Mouse (Mus musculus): ENCODE data around the gene Sarm1. TPM values are rescaled to one million over a fixed set of nuclear protein-coding genes. Genes with fewer than 3 reads are reported as not detected.

Sarm1 gene
- polyA plus RNA-seq, 1 experiment from 2014 or later = 2.2 TPM

GRCm38 (mm10) chr11:78448242-78448641 lies 49.3 kb downstream of the Sarm1 start:
- WGBS = 85% methylated on average over 1 of the region's 1 CpGs
- no peak for DNase-seq (ENCODE audit: low spot score)
- Histone ChIP-seq H3K36me3 (ENCODE audit: control insufficient read depth, insufficient read depth, low read length) (no peaks in the 10 kb centered on the region), H3K27me3 (ENCODE audit: control insufficient read depth, insufficient read depth, low read length) (no peaks in the 10 kb centered on the region), H3K27ac (replicated peaks; ENCODE audit: low read depth, low read length) (no peak overlapping the region), H3K4me2 (ENCODE audit: low read depth, severe bottlenecking) (no peak overlapping the region), H3K4me1 (ENCODE audit: control insufficient read depth, insufficient read depth, low read length) (no peaks in the 10 kb centered on the region), H3K9me3 (ENCODE audit: control insufficient read depth, low read length) (no peaks in the 10 kb centered on the region), H3K9ac (ENCODE audit: low read length) (no peak overlapping the region), H3K4me3 (ENCODE audit: low read depth, low read length) (no peak overlapping the region)
- no peak for ATAC-seq (ENCODE audit: insufficient number of reproducible peaks, low FRiP score, low TSS enrichment, low read depth)

GRCm38 (mm10) chr11:78447168-78447567 lies 50.4 kb downstream of the Sarm1 start:
- Histone ChIP-seq H3K9me3 (ENCODE audit: control insufficient read depth, low read length) (no peaks in the 10 kb centered on the region), H3K36me3 (ENCODE audit: control insufficient read depth, insufficient read depth, low read length) (no peaks in the 10 kb centered on the region), H3K4me1 (ENCODE audit: control insufficient read depth, insufficient read depth, low read length) (no peaks in the 10 kb centered on the region), H3K4me3 (ENCODE audit: low read depth, low read length) (no peak overlapping the region), H3K27ac (replicated peaks; ENCODE audit: low read depth, low read length) (no peak overlapping the region), H3K27me3 (ENCODE audit: control insufficient read depth, insufficient read depth, low read length) (no peaks in the 10 kb centered on the region), H3K9ac (ENCODE audit: low read length) (no peak overlapping the region), H3K4me2 (ENCODE audit: low read depth, severe bottlenecking) (no peak overlapping the region)
- DNase-seq (ENCODE audit: low spot score) = no peak
- ATAC-seq (ENCODE audit: insufficient number of reproducible peaks, low FRiP score, low TSS enrichment, low read depth) = no peak
- 79% methylated on average over 3 of the region's 3 CpGs for WGBS

- Histone ChIP-seq H3K4me2 (ENCODE audit: low read depth, severe bottlenecking) (no peak overlapping the region), H3K27me3 (ENCODE audit: control insufficient read depth, insufficient read depth, low read length) (no peaks in the 10 kb centered on the region), H3K27ac (replicated peaks; ENCODE audit: low read depth, low read length) (no peak overlapping the region), H3K4me1 (ENCODE audit: control insufficient read depth, insufficient read depth, low read length) (no peaks in the 10 kb centered on the region), H3K9me3 (ENCODE audit: control insufficient read depth, low read length) (no peaks in the 10 kb centered on the region), H3K36me3 (ENCODE audit: control insufficient read depth, insufficient read depth, low read length) (no peaks in the 10 kb centered on the region), H3K9ac (ENCODE audit: low read length) (no peak overlapping the region), H3K4me3 (ENCODE audit: low read depth, low read length) (no peak overlapping the region)
- no peak for ATAC-seq (ENCODE audit: insufficient number of reproducible peaks, low FRiP score, low TSS enrichment, low read depth)
- no peak for DNase-seq (ENCODE audit: low spot score)
- WGBS = 76% methylated on average over 5 of the region's 5 CpGs
Measured at GRCm38 (mm10) chr11:78443115-78443514, 54.4 kb downstream of the Sarm1 start.

GRCm38 (mm10) chr11:78438399-78438930 lies 59.1 kb downstream of the Sarm1 start:
- no peak overlapping the region for H3K4me3 ChIP-seq (ENCODE audit: low read depth, low read length)
- no peak overlapping the region for H3K9ac ChIP-seq (ENCODE audit: low read length)
- H3K4me2 ChIP-seq (ENCODE audit: low read depth, severe bottlenecking) = no peak overlapping the region
- ATAC-seq (ENCODE audit: insufficient number of reproducible peaks, low FRiP score, low TSS enrichment, low read depth) (no peak), DNase-seq (ENCODE audit: low spot score) (no peak)
- H3K4me1 ChIP-seq (ENCODE audit: control insufficient read depth, insufficient read depth, low read length) = peaks cover 3% of the 10 kb centered on the region; the same call in 1 of the 2 replicates
- no peak overlapping the region for H3K27ac ChIP-seq (replicated peaks; ENCODE audit: low read depth, low read length)
- 80% methylated on average over 3 of the region's 3 CpGs for WGBS
- no peaks in the 10 kb centered on the region for H3K36me3 ChIP-seq (ENCODE audit: control insufficient read depth, insufficient read depth, low read length)
- H3K27me3 ChIP-seq (ENCODE audit: control insufficient read depth, insufficient read depth, low read length) = no peaks in the 10 kb centered on the region
- no peaks in the 10 kb centered on the region for H3K9me3 ChIP-seq (ENCODE audit: control insufficient read depth, low read length)

GRCm38 (mm10) chr11:78437182-78437581 lies 60.4 kb downstream of the Sarm1 start:
- 91% methylated on average over 7 of the region's 7 CpGs for WGBS
- Histone ChIP-seq H3K27ac (replicated peaks; ENCODE audit: low read depth, low read length) (no peak overlapping the region), H3K27me3 (ENCODE audit: control insufficient read depth, insufficient read depth, low read length) (no peaks in the 10 kb centered on the region), H3K4me1 (ENCODE audit: control insufficient read depth, insufficient read depth, low read length) (peaks cover 3% of the 10 kb centered on the region; the same call in 1 of the 2 replicates), H3K36me3 (ENCODE audit: control insufficient read depth, insufficient read depth, low read length) (no peaks in the 10 kb centered on the region), H3K9ac (ENCODE audit: low read length) (no peak overlapping the region), H3K4me2 (ENCODE audit: low read depth, severe bottlenecking) (no peak overlapping the region), H3K9me3 (ENCODE audit: control insufficient read depth, low read length) (no peaks in the 10 kb centered on the region), H3K4me3 (ENCODE audit: low read depth, low read length) (no peak overlapping the region)
- ATAC-seq (ENCODE audit: insufficient number of reproducible peaks, low FRiP score, low TSS enrichment, low read depth) (no peak), DNase-seq (ENCODE audit: low spot score) (no peak)

GRCm38 (mm10) chr11:78435776-78436349 lies 61.7 kb downstream of the Sarm1 start:
- DNase-seq (ENCODE audit: low spot score) (peak; percentile 88), ATAC-seq (ENCODE audit: insufficient number of reproducible peaks, low FRiP score, low TSS enrichment, low read depth) (no peak; the same call in 1 of the 2 replicates)
- Histone ChIP-seq H3K4me3 (ENCODE audit: low read depth, low read length) (no peak overlapping the region), H3K27me3 (ENCODE audit: control insufficient read depth, insufficient read depth, low read length) (no peaks in the 10 kb centered on the region), H3K9ac (ENCODE audit: low read length) (no peak overlapping the region), H3K4me1 (ENCODE audit: control insufficient read depth, insufficient read depth, low read length) (peaks cover 3% of the 10 kb centered on the region; the same call in 1 of the 2 replicates), H3K36me3 (ENCODE audit: control insufficient read depth, insufficient read depth, low read length) (no peaks in the 10 kb centered on the region), H3K9me3 (ENCODE audit: control insufficient read depth, low read length) (no peaks in the 10 kb centered on the region), H3K27ac (replicated peaks; ENCODE audit: low read depth, low read length) (no peak overlapping the region), H3K4me2 (ENCODE audit: low read depth, severe bottlenecking) (peak overlapping the region; percentile 5; the same call in 1 of the 2 replicates)
- WGBS = 2% methylated on average over 19 of the region's 19 CpGs

GRCm38 (mm10) chr11:78434052-78434451 lies 63.5 kb downstream of the Sarm1 start:
- no peaks in the 10 kb centered on the region for H3K27me3 ChIP-seq (ENCODE audit: control insufficient read depth, insufficient read depth, low read length)
- peaks cover 3% of the 10 kb centered on the region; the same call in 1 of the 2 replicates for H3K4me1 ChIP-seq (ENCODE audit: control insufficient read depth, insufficient read depth, low read length)
- DNase-seq (ENCODE audit: low spot score) (no peak), ATAC-seq (ENCODE audit: insufficient number of reproducible peaks, low FRiP score, low TSS enrichment, low read depth) (no peak)
- H3K36me3 ChIP-seq (ENCODE audit: control insufficient read depth, insufficient read depth, low read length) = no peaks in the 10 kb centered on the region
- WGBS = 38% methylated on average over 4 of the region's 4 CpGs
- H3K9me3 ChIP-seq (ENCODE audit: control insufficient read depth, low read length) = no peaks in the 10 kb centered on the region
- H3K9ac ChIP-seq (ENCODE audit: low read length) = no peak overlapping the region
- H3K4me3 ChIP-seq (ENCODE audit: low read depth, low read length) = no peak overlapping the region
- H3K4me2 ChIP-seq (ENCODE audit: low read depth, severe bottlenecking) = no peak overlapping the region
- H3K27ac ChIP-seq (replicated peaks; ENCODE audit: low read depth, low read length) = no peak overlapping the region

GRCm38 (mm10) chr11:78431176-78431575 lies 66.4 kb downstream of the Sarm1 start:
- no peaks in the 10 kb centered on the region for H3K36me3 ChIP-seq (ENCODE audit: control insufficient read depth, insufficient read depth, low read length)

More at GRCm38 (mm10) chr11:78431176-78431575, 66.4 kb downstream of the Sarm1 start:
- Histone ChIP-seq H3K4me2 (ENCODE audit: low read depth, severe bottlenecking) (no peak overlapping the region), H3K9me3 (ENCODE audit: control insufficient read depth, low read length) (no peaks in the 10 kb centered on the region), H3K27me3 (ENCODE audit: control insufficient read depth, insufficient read depth, low read length) (no peaks in the 10 kb centered on the region), H3K27ac (replicated peaks; ENCODE audit: low read depth, low read length) (no peak overlapping the region), H3K4me1 (ENCODE audit: control insufficient read depth, insufficient read depth, low read length) (peaks cover 3% of the 10 kb centered on the region; the same call in 1 of the 2 replicates), H3K9ac (ENCODE audit: low read length) (no peak overlapping the region), H3K4me3 (ENCODE audit: low read depth, low read length) (no peak overlapping the region)
- WGBS = 90% methylated on average over 10 of the region's 10 CpGs
- ATAC-seq (ENCODE audit: insufficient number of reproducible peaks, low FRiP score, low TSS enrichment, low read depth) = no peak
- DNase-seq (ENCODE audit: low spot score) = no peak

All from limb, embryonic 11.5 days (tissue).